Mouse (Mus musculus): ENCODE measurements at regions not wholly inside any gene's neighbourhood (a gene's known extent, or its start where the extent isn't known, plus 50 kb on each side); places are given as distances from the start of the nearest gene placed in this dataset.

GRCm38 (mm10) chr3:118507582-118508237 is 54.2 kb upstream of the Dpyd start:
- TF ChIP-seq CTCF (conservative IDR thresholded peaks at IDR 0.05; ENCODE audit: low read length) (no peak), POU5F1 (IDR thresholded peaks at IDR 0.05; ENCODE audit: borderline replicate concordance, low read length) (no peak), NANOG (IDR thresholded peaks at IDR 0.05; ENCODE audit: borderline replicate concordance, low read length) (no peak)
- Histone ChIP-seq H3K4me3 (replicated peaks; ENCODE audit: low read length) (no peak overlapping the region), H3K4me1 (replicated peaks; ENCODE audit: low read depth, low read length) (no peaks in the 10 kb centered on the region), H3K36me3 (ENCODE audit: insufficient read depth, low read length) (no peaks in the 10 kb centered on the region), H3K9me3 (ENCODE audit: low read length) (no peaks in the 10 kb centered on the region; the same call in 1 of the 2 replicates), H3K27me3 (ENCODE audit: insufficient read depth, low read length) (no peaks in the 10 kb centered on the region)

- no peaks in the 10 kb centered on the region for H3K36me3 ChIP-seq (ENCODE audit: insufficient read depth, low read length)
- no peak for TF ChIP-seq CTCF (conservative IDR thresholded peaks at IDR 0.05; ENCODE audit: low read length)
- no peaks in the 10 kb centered on the region for H3K27me3 ChIP-seq (ENCODE audit: insufficient read depth, low read length)
- no peaks in the 10 kb centered on the region for H3K9me3 ChIP-seq (ENCODE audit: low read length)
- H3K4me1 ChIP-seq (replicated peaks; ENCODE audit: low read depth, low read length), result no peaks in the 10 kb centered on the region
- no peak overlapping the region for H3K4me3 ChIP-seq (replicated peaks; ENCODE audit: low read length)
These were observed 51.1 kb upstream of the Dpyd start for GRCm38 (mm10) chr3:118510837-118511236.

- no peaks in the 10 kb centered on the region for H3K9me3 ChIP-seq (ENCODE audit: low read length)
- no peaks in the 10 kb centered on the region for H3K4me1 ChIP-seq (replicated peaks; ENCODE audit: low read depth, low read length)
- no peaks in the 10 kb centered on the region for H3K36me3 ChIP-seq (ENCODE audit: insufficient read depth, low read length)
- TF ChIP-seq CTCF (conservative IDR thresholded peaks at IDR 0.05; ENCODE audit: low read length) (no peak), POU5F1 (IDR thresholded peaks at IDR 0.05; ENCODE audit: borderline replicate concordance, low read length) (no peak), NANOG (IDR thresholded peaks at IDR 0.05; ENCODE audit: borderline replicate concordance, low read length) (no peak)
- no peak overlapping the region for H3K4me3 ChIP-seq (replicated peaks; ENCODE audit: low read length)
- no peaks in the 10 kb centered on the region for H3K27me3 ChIP-seq (ENCODE audit: insufficient read depth, low read length)
These were observed 50.0 kb upstream of the Dpyd start for GRCm38 (mm10) chr3:118511969-118512368.

Measured in E14TG2a.4 (cell line).